Mouse (Mus musculus): ENCODE results near the gene Psph. TPM values are rescaled to one million over a fixed set of nuclear protein-coding genes. Genes with fewer than 3 reads are reported as not detected.
A peak's percentile ranks its signal among the peaks of the same experiment; 100 is the strongest.
"Not testable (repeated sequence)": the region's sequence is repeated elsewhere in the genome, so short reads cannot be mapped to it uniquely, and the experiment has no call there.

The Psph gene
- total RNA-seq (2021), result 10 to 100 TPM; 22.5 to 26.0 TPM
- long read RNA-seq, experiment 1, transcript Psph-201 (8 exons, 1,733 nt), result major isoform, 6 of 23 reads
- long read RNA-seq, experiment 1, partial matches to known transcripts, result 8 of 23 reads
- long read RNA-seq, experiment 1, other reads (novel, unspliced or antisense), result 9 of 23 reads
- long read RNA-seq, experiment 2, transcript Psph-201 (8 exons, 1,733 nt), result major isoform, 10 of 51 reads
- long read RNA-seq, experiment 2, partial matches to known transcripts, result 22 of 51 reads
- long read RNA-seq, experiment 2, other reads (novel, unspliced or antisense), result 19 of 51 reads

- peak; percentile 90 to 91 for DNase-seq (ENCODE audit: low spot score in 2 of 2)
Measured at GRCm38 (mm10) chr5:129786818-129787790, at the start of gene Psph. Psph (minus strand) TSS chr5:129787449.

GRCm38 (mm10) chr5:129790591-129790990 is 3.3 kb upstream of the Psph start:
- DNase-seq (ENCODE audit: low spot score in 2 of 2), result not testable (repeated sequence)

GRCm38 (mm10) chr5:129787818-129788593 is 757 bp upstream of the Psph start:
- DNase-seq (ENCODE audit: low spot score in 2 of 2), result no peak

- no peak for DNase-seq (ENCODE audit: low spot score in 2 of 2)
Measured at GRCm38 (mm10) chr5:129786161-129786560, 1.1 kb downstream of the Psph start.

- DNase-seq (ENCODE audit: low spot score in 2 of 2), result no peak
Measured at GRCm38 (mm10) chr5:129785235-129785870, 1.9 kb downstream of the Psph start.

GRCm38 (mm10) chr5:129782211-129782610 is 5.0 kb downstream of the Psph start:
- no peak for DNase-seq (ENCODE audit: low spot score in 2 of 2)

GRCm38 (mm10) chr5:129780131-129780530 is 7.1 kb downstream of the Psph start:
- no peak for DNase-seq (ENCODE audit: low spot score in 2 of 2)

GRCm38 (mm10) chr5:129778996-129779716 is 8.1 kb downstream of the Psph start:
- DNase-seq (ENCODE audit: low spot score in 2 of 2), result peak; percentile 77

- DNase-seq (ENCODE audit: low spot score in 2 of 2), result no peak
Measured at GRCm38 (mm10) chr5:129778348-129778995, 8.8 kb downstream of the Psph start.

GRCm38 (mm10) chr5:129774661-129775060 is 12.6 kb downstream of the Psph start:
- no peak for DNase-seq (ENCODE audit: low spot score in 2 of 2)

GRCm38 (mm10) chr5:129773330-129773729 is 13.9 kb downstream of the Psph start:
- DNase-seq (ENCODE audit: low spot score in 2 of 2), result not testable (repeated sequence)

- DNase-seq (ENCODE audit: low spot score in 2 of 2), result no peak
Measured at GRCm38 (mm10) chr5:129772433-129772832, 14.8 kb downstream of the Psph start.

GRCm38 (mm10) chr5:129770443-129771355 is 16.6 kb downstream of the Psph start:
- DNase-seq (ENCODE audit: low spot score in 2 of 2), result no peak

GRCm38 (mm10) chr5:129761865-129762540 is 25.2 kb downstream of the Psph start:
- DNase-seq (ENCODE audit: low spot score in 2 of 2), result no peak

- no peak for DNase-seq (ENCODE audit: low spot score in 2 of 2)
Measured at GRCm38 (mm10) chr5:129759929-129760480, 27.2 kb downstream of the Psph start.

GRCm38 (mm10) chr5:129756886-129757285 is 30.4 kb downstream of the Psph start:
- no peak for DNase-seq (ENCODE audit: low spot score in 2 of 2)

- DNase-seq (ENCODE audit: low spot score in 2 of 2), result no peak
Measured at GRCm38 (mm10) chr5:129744050-129744449, 43.2 kb downstream of the Psph start.

All from adrenal gland, adult 18-20 months (tissue).